Mouse (Mus musculus): ENCODE measurements at regions not wholly inside any gene's neighbourhood (a gene's known extent, or its start where the extent isn't known, plus 50 kb on each side); places are given as distances from the start of the nearest gene placed in this dataset.

- DNase-seq (ENCODE audit: low read depth, low spot score) = peak; percentile 58
Observed at GRCm38 (mm10) chr4:101366905-101367679, 52.0 kb upstream of the Ak4 start.

DNA sequence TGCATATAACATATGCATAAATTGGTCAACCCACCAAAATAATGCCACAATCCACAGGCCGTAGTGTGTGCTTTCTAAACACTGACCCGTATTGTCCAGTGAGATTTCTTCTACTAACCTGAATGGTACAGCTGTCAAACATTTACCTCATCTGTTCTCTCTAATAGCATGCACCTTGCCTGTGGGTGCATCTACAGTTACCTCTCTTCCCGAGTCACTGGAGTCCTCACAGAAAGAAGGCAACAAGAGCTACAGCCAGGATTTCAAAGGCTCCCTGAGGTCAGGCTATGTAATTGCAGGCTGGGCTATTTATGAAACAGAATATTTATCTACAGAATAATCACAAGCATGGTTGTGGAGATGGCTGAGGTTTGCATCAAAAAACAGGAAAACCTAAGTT lies 53.8 kb upstream of the Ak4 start:
- peak; percentile 48 for DNase-seq (ENCODE audit: low read depth, low spot score)

- no peak for DNase-seq (ENCODE audit: low read depth, low spot score)
Observed at GRCm38 (mm10) chr4:101364716-101365115, 54.4 kb upstream of the Ak4 start.

DNA sequence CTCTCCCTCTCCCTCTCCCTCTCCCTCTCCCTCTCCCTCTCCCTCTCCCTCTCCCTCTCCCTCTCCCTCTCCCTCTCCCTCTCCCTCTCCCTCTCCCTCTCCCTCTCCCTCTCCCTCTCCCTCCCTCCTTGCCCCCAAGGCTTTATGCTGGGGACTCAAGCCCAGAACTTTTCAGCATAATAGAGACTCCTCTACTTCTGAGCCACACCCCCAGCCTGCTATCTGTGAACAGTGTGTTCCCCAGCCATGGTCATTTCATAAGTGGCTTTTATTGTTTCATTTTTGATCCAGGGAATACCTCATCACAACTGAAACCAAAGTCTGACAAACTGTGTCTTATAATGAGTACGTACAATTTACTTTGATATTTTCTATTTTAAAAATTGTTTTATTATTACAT lies 55.8 kb upstream of the Ak4 start:
- peak; percentile 58 for DNase-seq (ENCODE audit: low read depth, low spot score)

- DNase-seq (ENCODE audit: low read depth, low spot score) = no peak
Observed at GRCm38 (mm10) chr4:101361779-101362178, 57.3 kb upstream of the Ak4 start.

DNA sequence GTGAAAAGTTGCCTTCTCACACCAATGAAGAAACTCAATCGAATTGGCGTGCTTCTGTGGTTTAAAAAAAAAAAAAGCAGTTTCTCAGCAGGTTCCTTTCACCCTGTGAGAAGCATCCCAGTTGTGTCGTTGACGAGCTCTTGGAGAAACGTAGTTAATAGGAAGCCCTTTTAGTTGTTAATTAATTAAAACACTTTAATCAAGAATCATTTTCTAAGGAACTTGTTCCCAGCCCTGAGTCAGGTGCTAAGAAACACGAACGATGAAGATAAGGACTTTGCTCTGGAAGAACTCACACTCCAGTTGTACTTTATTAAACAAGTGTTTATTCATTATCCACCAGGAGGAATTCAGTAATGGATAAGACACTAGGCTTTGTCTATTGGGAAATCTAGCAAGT lies 58.8 kb upstream of the Ak4 start:
- DNase-seq (ENCODE audit: low read depth, low spot score) = no peak

- DNase-seq (ENCODE audit: low read depth, low spot score) = no peak
Observed at GRCm38 (mm10) chr4:101359119-101359518, 60.0 kb upstream of the Ak4 start.

- no peak for DNase-seq (ENCODE audit: low read depth, low spot score)
Observed at GRCm38 (mm10) chr4:101358525-101358924, 60.6 kb upstream of the Ak4 start.

DNA sequence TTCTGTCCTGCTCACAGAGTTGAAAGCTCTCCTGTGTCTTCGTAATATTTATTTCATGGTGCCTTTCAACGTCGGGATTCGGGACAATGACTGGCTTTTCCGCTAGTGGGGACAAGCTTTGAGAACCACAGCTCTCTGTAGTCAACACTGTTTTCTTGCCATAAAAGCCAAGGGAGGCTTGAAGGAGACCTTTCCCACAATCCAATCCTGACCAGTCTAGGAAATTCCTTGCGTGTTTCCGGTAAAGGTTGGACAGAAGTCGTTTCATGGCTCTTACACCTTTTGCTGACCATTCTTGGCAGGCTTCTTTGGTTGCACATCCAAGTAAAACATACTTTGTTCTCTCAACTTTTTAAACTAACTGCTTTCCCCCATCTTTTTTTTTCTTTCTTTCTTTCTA lies 61.2 kb upstream of the Ak4 start:
- no peak for DNase-seq (ENCODE audit: low read depth, low spot score)

DNA sequence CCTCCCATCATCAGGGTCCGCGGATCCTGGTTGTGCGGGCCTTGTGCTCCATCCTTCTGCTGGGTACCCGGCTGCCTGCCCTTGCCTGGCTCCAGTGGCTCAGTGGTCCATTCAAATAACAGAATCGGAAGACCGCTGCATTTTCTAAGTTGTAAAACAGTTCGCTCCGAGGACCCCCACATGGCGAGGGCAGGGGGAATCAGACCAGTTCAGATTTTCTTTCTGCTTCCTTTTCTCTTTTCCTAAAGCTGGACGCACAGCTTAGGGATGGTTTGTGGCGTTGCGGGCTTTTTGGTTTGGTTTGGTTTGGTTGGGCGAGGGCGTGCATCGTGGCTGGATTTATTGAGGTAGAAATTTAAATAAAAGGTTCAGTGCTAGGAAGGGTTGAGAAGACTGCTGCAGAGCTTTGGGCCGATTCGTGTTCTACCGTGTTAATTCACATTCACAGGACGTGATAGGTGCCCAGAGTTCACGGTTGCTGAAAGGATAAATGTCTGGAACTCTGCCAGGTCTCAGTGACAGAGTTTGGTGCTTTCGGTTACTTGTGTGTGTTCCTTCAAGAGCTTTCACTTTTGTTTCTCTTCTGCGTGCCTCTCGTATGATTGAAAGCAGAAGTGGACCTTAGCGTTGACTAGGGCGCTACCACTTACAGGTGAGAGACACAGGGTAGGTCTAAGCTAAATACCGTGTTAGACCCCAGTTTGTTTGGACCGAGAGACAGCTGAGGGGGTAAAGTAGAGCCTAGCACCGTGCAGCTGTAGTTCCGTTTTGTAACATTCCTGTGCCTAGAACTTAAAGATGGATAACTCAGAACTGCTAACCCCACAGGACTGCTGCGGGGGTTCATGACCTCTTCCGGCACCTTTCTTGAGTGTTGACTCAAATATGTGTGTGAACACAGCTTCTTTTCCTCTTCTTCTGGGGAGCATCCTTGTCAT lies 61.9 kb upstream of the Ak4 start:
- DNase-seq (ENCODE audit: low read depth, low spot score) = peak; percentile 76

GRCm38 (mm10) chr4:101356093-101356953 lies 62.8 kb upstream of the Ak4 start:
- peak; percentile 94 for DNase-seq (ENCODE audit: low read depth, low spot score)

DNA sequence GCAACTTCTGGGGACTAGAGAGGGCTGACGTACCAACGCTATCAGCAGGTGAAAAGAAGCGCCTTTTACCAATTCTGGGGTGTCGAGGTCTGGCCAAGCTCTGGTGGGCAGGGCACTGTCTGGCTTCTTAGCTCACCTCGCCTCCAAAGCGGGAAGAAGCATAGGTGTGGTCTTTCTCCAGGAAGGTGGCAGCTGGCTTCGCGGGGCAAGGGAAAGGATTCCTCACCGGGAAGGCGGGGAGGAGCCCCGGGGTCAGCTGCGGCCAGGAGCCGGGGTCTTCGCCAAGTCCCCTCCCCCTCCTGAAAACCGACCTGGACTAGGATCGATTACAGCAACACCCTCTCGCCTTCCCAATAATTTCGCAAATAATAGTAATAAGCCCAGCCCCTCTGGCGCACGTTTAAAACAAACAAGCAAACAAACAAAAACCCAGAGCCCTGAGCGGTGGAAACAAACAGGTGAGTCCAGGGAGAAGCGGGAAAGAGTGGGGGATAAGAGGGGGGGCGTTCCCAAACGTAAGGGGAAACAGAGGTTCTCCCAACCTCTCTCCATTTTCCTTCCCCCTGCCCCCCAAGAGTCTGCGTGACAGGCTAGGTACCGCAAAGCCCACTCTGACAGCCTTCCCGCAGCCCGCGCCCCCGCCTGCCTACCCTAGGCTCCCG lies 63.5 kb upstream of the Ak4 start:
- peak; percentile 84 for DNase-seq (ENCODE audit: low read depth, low spot score)

GRCm38 (mm10) chr4:101354951-101355350 lies 64.1 kb upstream of the Ak4 start:
- peak; percentile 87 for DNase-seq (ENCODE audit: low read depth, low spot score)

- DNase-seq (ENCODE audit: low read depth, low spot score) = peak; percentile 36
Observed at GRCm38 (mm10) chr4:101354086-101354855, 64.8 kb upstream of the Ak4 start.

GRCm38 (mm10) chr4:101352178-101352577 lies 66.9 kb upstream of the Ak4 start:
- DNase-seq (ENCODE audit: low read depth, low spot score) = no peak

DNA sequence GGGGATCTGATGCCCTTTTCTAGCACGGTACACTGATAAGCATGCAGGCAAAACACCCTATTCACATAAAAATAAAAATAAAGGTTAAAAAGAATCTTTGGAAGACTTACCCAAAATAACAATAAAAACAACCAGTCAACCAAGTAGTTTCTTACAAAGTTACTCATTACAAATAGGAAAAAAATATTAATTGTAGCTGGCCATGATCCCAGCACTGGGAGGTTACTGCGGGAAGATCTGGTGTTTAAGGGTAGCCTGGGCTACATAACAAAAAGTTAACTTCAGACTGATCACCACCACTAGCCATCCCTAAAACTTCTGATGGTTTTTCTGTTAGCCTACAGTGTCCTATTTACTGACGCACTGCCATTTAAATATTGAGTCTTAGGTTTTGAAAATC lies 67.4 kb upstream of the Ak4 start:
- no peak for DNase-seq (ENCODE audit: low read depth, low spot score)

GRCm38 (mm10) chr4:101350656-101351055 lies 68.4 kb upstream of the Ak4 start:
- no peak for DNase-seq (ENCODE audit: low read depth, low spot score)

GRCm38 (mm10) chr4:101350222-101350621 lies 68.9 kb upstream of the Ak4 start:
- DNase-seq (ENCODE audit: low read depth, low spot score) = peak; percentile 51

- peak; percentile 35 for DNase-seq (ENCODE audit: low read depth, low spot score)
Observed at GRCm38 (mm10) chr4:101349413-101349812, 69.7 kb upstream of the Ak4 start.

DNA sequence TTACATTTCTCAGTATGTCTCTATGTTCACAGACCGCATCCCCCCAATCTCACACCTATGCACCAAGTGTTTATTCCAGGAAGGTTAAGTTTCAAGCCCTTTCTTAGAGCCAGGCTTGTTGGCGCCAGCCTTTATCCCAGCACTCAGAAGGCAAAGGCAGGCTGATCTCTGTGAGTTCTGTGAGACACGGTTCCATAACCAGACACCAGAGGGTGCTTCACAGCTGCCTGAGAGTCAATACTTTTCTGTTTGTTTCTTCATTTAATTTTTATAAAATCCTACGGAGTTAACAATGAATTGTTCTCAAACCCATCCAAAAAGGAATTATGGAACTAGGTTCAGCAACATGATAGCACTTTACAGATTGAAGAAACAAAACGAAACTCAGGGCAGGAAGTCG lies 71.8 kb upstream of the Ak4 start:
- DNase-seq (ENCODE audit: low read depth, low spot score) = no peak

Measured in skeletal muscle tissue, adult 2 months (tissue).